Mouse (Mus musculus) midbrain, embryonic 11.5 days (tissue): Measurements from ENCODE around the gene Mettl22. TPM values are rescaled to one million over a fixed set of nuclear protein-coding genes. Genes with fewer than 3 reads are reported as not detected.
A peak's percentile ranks its signal among the peaks of the same experiment; 100 is the strongest.

ENCODE experiments used
- ATAC-seq: fragments of 200-750 bp; cut with Nextera tagmentation; 2 replicates; pipeline ENCODE4 v1.8.0; 2017; ENCODE audit warnings: moderate TSS enrichment, moderate library complexity; ENCODE audit not compliant: low FRiP score
- DNase-seq: peaks from one replicate; pipeline ENCODE4 v3.0.0; 2015; ENCODE audit warnings: low spot score; ENCODE audit errors: missing footprints
- H3K27ac ChIP-seq: fragments of 300-500 bp; sonication (generic); 2 replicates; pipeline ENCODE4 v1.5.1; 2014; ENCODE audit warnings: low read depth, low read length
- H3K27me3 ChIP-seq: fragments of 300-500 bp; sonication (generic); 2 replicates; pipeline ENCODE4 v1.6.1; 2014; ENCODE audit warnings: mild to moderate bottlenecking, low read length, moderate library complexity, mixed read lengths; ENCODE audit not compliant: control insufficient read depth, insufficient read depth
- H3K36me3 ChIP-seq: fragments of 300-500 bp; sonication (generic); 2 replicates; pipeline ENCODE4 v1.6.1; 2014; ENCODE audit warnings: mild to moderate bottlenecking, low read length, moderate library complexity, mixed read lengths; ENCODE audit not compliant: control insufficient read depth, insufficient read depth
- H3K4me1 ChIP-seq: fragments of 300-500 bp; sonication (generic); 2 replicates; pipeline ENCODE4 v1.6.1; 2014; ENCODE audit warnings: low read length; ENCODE audit not compliant: control insufficient read depth, insufficient read depth
- H3K4me2 ChIP-seq: fragments of 300-500 bp; sonication (generic); 2 replicates; pipeline ENCODE4 v1.6.1; 2014; ENCODE audit warnings: mild to moderate bottlenecking, moderate library complexity
- H3K4me3 ChIP-seq: fragments of 300-500 bp; sonication (generic); 2 replicates; pipeline ENCODE4 v1.5.1; 2014; ENCODE audit warnings: low read depth, low read length
- H3K9ac ChIP-seq: fragments of 300-500 bp; sonication (generic); 2 replicates; pipeline ENCODE4 v1.6.1; 2014; ENCODE audit warnings: low read length
- H3K9me3 ChIP-seq: fragments of 300-500 bp; sonication (generic); 2 replicates; pipeline ENCODE4 v1.6.1; 2016; ENCODE audit warnings: low read length; ENCODE audit not compliant: control insufficient read depth
- WGBS: fragments of 180-500 bp; shearing (Covaris S2); extraction: QIAGEN DNeasy Blood & Tissue Kit; methylation state at CpG from one replicate; pipeline ENCODE4 v1.1.7; 2014; 5-methylcytosine and 5-hydroxymethylcytosine counted together
- polyA plus RNA-seq: library from polyadenylated mRNA; unstranded; fragments of >200 nt; fragmentation: Nextera tagmentation; extraction: Ambion mirVana; gene quantifications from 2 replicates; pipeline ENCODE4 v1.2.1, GENCODE M21; 2014

Gene Mettl22
- polyA plus RNA-seq, 1 experiment from 2014 or later: 24.3 TPM

- Histone ChIP-seq H3K36me3 (no peaks in the 10 kb centered on the region), H3K27ac (no peak overlapping the region), H3K27me3 (no peaks in the 10 kb centered on the region), H3K4me3 (no peak overlapping the region), H3K9ac (no peak overlapping the region), H3K4me2 (no peak overlapping the region), H3K9me3 (no peaks in the 10 kb centered on the region), H3K4me1 (no peaks in the 10 kb centered on the region)
- WGBS: 87% methylated on average over 6 of the region's 6 CpGs
- ATAC-seq (no peak), DNase-seq (peak; percentile 45)
Measured at GRCm38 (mm10) chr16:8533477-8533876, 62.9 kb downstream of the Mettl22 start.

- 87% methylated on average over 11 of the region's 11 CpGs for WGBS
- ATAC-seq (no peak), DNase-seq (peak; percentile 56)
- Histone ChIP-seq H3K4me2 (no peak overlapping the region), H3K9me3 (no peaks in the 10 kb centered on the region), H3K27me3 (no peaks in the 10 kb centered on the region), H3K4me1 (peaks cover 7% of the 10 kb centered on the region), H3K4me3 (no peak overlapping the region), H3K27ac (no peak overlapping the region), H3K36me3 (no peaks in the 10 kb centered on the region), H3K9ac (no peak overlapping the region)
Measured at GRCm38 (mm10) chr16:8534466-8535200, 64.0 kb downstream of the Mettl22 start.

GRCm38 (mm10) chr16:8535411-8535810 is 64.8 kb downstream of the Mettl22 start:
- H3K9me3 ChIP-seq: no peaks in the 10 kb centered on the region
- H3K27me3 ChIP-seq: no peaks in the 10 kb centered on the region
- H3K4me2 ChIP-seq: no peak overlapping the region
- DNase-seq (peak; percentile 39), ATAC-seq (no peak)
- no peak overlapping the region for H3K27ac ChIP-seq
- 93% methylated on average over 6 of the region's 6 CpGs for WGBS
- H3K4me3 ChIP-seq: no peak overlapping the region
- no peaks in the 10 kb centered on the region for H3K36me3 ChIP-seq
- H3K9ac ChIP-seq: no peak overlapping the region
- H3K4me1 ChIP-seq: peaks cover 10% of the 10 kb centered on the region

- WGBS: 43% methylated on average over 9 of the region's 9 CpGs
- no peak overlapping the region for H3K4me2 ChIP-seq
- no peak overlapping the region for H3K27ac ChIP-seq
- H3K9ac ChIP-seq: no peak overlapping the region
- no peaks in the 10 kb centered on the region for H3K9me3 ChIP-seq
- H3K4me3 ChIP-seq: no peak overlapping the region
- ATAC-seq (peak; percentile 91), DNase-seq (peak; percentile 91)
- H3K4me1 ChIP-seq: peaks cover 10% of the 10 kb centered on the region
- H3K27me3 ChIP-seq: no peaks in the 10 kb centered on the region
- no peaks in the 10 kb centered on the region for H3K36me3 ChIP-seq
Measured at GRCm38 (mm10) chr16:8539150-8539865, 68.7 kb downstream of the Mettl22 start.

Other genes starting within 250 kb of the Mettl22 start
- gene Tmem114, start 45.7 kb upstream of the Mettl22 start, polyA plus RNA-seq: not detected in 2 replicates
- 18.1 and 19.6 TPM in 2 replicates for gene Abat, start 42.6 kb downstream of the Mettl22 start, polyA plus RNA-seq
- 36.3 and 38.0 TPM in 2 replicates for gene Pmm2, start 166.9 kb downstream of the Mettl22 start, polyA plus RNA-seq
- 19.0 and 23.1 TPM in 2 replicates for gene Tmem186, start 166.9 kb downstream of the Mettl22 start, polyA plus RNA-seq
- gene Carhsp1, start 201.4 kb downstream of the Mettl22 start, polyA plus RNA-seq: 82.5 and 85.0 TPM in 2 replicates
- gene Gm5767, start 210.0 kb downstream of the Mettl22 start, polyA plus RNA-seq: not detected in 2 replicates